Mouse (Mus musculus) embryonic fibroblast, embryonic 13.5 days (primary cell): ENCODE results near the gene Syt2.

ENCODE experiments used
- CTCF ChIP-seq: IDR thresholded peaks from 2 replicates; pipeline ENCODE4 v1.5.1; 2011; ENCODE audit warnings: mild to moderate bottlenecking, control low read depth, low read length, moderate library complexity, borderline replicate concordance; ENCODE audit not compliant: insufficient read depth
- POLR2A ChIP-seq: IDR thresholded peaks from 2 replicates; pipeline ENCODE4 v1.6.1; 2011; ENCODE audit warnings: low read depth, mild to moderate bottlenecking, control low read depth, low read length, moderate library complexity

DNA sequence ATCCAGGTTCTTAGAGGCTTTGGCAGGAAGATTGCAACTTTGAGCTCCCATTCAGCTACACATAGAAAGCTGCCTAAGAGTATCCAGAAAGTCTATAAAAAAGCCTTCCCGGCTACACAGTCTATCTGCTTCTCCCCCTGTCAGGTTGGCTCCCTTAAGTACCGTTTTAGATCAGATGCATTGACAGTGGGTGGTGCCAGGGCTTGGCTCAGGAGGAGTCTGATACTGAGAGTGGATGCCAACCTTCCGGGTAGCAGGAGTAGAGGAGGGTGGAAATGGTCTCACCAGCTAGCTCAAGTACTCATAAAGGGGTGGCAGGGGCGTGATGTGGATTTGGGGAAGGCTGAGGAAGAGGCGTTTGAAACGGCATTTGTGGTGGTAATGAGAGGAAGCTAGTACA lies 7.0 kb upstream of the Syt2 start:
- TF ChIP-seq CTCF: no peak
- TF ChIP-seq POLR2A: no peak
